Mouse (Mus musculus) cortical plate, adult 2 months (tissue): ENCODE results near the gene Lrrc27.

Experiments
- CTCF ChIP-seq: fragments of 200-500 bp; IDR thresholded peaks from 2 replicates; pipeline ENCODE4 v1.5.1; 2011; ENCODE audit warnings: mild to moderate bottlenecking, control low read depth, low read length; ENCODE audit not compliant: insufficient read depth; ENCODE audit errors: extremely low read depth
- POLR2A ChIP-seq: fragments of 200-500 bp; IDR thresholded peaks from 2 replicates; pipeline ENCODE4 v1.6.1; 2011; ENCODE audit warnings: mild to moderate bottlenecking, low read length, control low read depth; ENCODE audit not compliant: insufficient read depth; ENCODE audit errors: extremely low read depth

DNA sequence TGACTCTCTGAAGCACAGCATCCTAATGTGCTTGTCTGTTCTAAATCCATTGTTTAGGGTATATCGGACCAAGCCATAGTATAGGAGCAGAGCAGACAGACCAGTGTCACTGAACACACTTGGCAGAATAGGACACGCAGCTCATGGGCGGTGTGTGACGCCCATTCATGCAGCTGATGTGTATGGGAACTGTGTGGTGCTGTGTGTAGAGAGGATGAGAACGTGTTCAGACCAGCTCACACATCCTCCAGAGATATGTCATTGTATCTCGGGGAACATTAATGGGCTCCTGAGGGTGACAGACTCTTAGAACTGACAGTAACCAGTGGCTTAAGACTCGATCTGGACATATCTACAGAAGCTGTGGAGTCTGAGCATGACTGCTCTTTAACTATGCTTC is 13.6 kb downstream of the Lrrc27 start:
- TF ChIP-seq POLR2A (no peak), CTCF (no peak)
